Mouse (Mus musculus): ENCODE results near the gene Rfx8. TPM values are rescaled to one million over a fixed set of nuclear protein-coding genes. Genes with fewer than 3 reads are reported as not detected.

Gene Rfx8
- polyA plus RNA-seq, 1 experiment from 2014 or later, result 3.3 TPM

DNA sequence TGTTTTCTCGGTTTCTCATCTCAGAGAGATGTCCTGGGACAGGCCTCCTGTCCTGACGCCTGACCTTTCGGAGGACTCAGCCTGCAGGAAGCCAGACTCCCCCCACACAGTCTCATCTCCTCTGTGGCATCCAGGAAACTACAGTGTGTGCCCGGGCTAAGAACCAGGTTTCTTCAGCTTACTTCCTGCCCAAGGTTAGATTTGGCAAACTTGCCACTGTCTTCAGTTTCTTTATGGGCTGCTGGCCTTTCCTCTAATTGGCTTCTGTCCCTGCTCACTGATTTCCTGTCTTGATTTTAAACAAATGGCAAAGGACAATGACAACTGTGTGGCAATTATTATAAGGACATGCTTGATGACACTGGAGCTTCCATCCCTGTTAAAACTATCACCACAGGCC is 10.2 kb downstream of the Rfx8 start:
- Histone ChIP-seq H3K4me3 (no peak overlapping the region), H3K4me2 (replicated peaks) (no peak overlapping the region), H3K27ac (no peak overlapping the region), H3K27me3 (no peaks in the 10 kb centered on the region), H3K9me3 (no peaks in the 10 kb centered on the region), H3K4me1 (peaks cover 18% of the 10 kb centered on the region; the same call in 1 of the 2 replicates), H3K9ac (no peak overlapping the region), H3K36me3 (no peaks in the 10 kb centered on the region)
- 75% methylated on average over 4 of the region's 4 CpGs for WGBS
- no peak for ATAC-seq (ENCODE audit: insufficient number of reproducible peaks, insufficient read depth, low FRiP score, low TSS enrichment)

DNA sequence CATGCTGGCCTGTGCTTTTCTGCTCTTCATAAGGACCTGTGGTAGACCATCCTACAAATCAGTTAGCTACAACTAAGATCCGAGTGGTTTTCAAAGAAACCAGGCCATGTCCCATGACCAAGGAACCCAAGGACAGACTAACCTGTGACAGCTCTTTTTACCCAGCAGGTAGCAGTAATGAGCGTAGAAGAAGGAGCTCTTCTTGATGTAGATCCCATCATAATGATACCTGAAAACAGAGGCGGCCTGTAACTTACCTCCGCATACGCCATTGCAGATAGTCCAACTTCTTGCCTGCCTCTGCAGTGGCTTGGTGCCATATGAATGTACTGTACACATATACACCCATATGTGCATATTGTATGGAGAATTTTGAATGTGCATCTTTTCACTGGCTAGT is 10.8 kb downstream of the Rfx8 start:
- no peak for ATAC-seq (ENCODE audit: insufficient number of reproducible peaks, insufficient read depth, low FRiP score, low TSS enrichment)
- H3K4me1 ChIP-seq, result peaks cover 14% of the 10 kb centered on the region; the same call in 1 of the 2 replicates
- H3K4me2 ChIP-seq (replicated peaks), result no peak overlapping the region
- no peak overlapping the region for H3K9ac ChIP-seq
- no peaks in the 10 kb centered on the region for H3K36me3 ChIP-seq
- WGBS, result 93% methylated on average over 5 of the region's 5 CpGs
- H3K27me3 ChIP-seq, result no peaks in the 10 kb centered on the region
- no peaks in the 10 kb centered on the region for H3K9me3 ChIP-seq
- H3K27ac ChIP-seq, result no peak overlapping the region
- H3K4me3 ChIP-seq, result no peak overlapping the region

DNA sequence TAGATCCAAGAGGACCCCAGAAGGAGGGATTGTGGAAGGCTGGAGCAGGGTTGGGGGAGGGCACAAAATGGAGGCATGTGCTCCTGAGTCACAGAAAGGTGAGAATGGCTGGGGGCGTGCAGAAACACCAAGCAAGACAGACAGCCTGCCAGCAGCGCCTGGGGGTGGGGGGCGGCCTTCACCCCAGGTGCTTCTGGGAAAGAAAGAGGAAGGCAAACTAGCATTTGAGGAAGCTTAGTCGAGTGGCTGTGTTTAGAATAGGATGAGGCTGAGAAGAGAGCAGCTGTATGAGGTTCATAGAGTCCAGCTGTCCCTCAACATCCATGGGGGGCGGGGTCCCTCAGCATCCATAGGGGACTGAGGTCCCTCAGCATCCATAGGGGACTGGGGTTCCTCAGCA is 12.0 kb downstream of the Rfx8 start:
- Histone ChIP-seq H3K27me3 (no peaks in the 10 kb centered on the region), H3K36me3 (no peaks in the 10 kb centered on the region), H3K27ac (no peak overlapping the region), H3K4me1 (peaks cover 4% of the 10 kb centered on the region; the same call in 1 of the 2 replicates), H3K4me2 (replicated peaks) (no peak overlapping the region), H3K9ac (no peak overlapping the region), H3K9me3 (no peaks in the 10 kb centered on the region), H3K4me3 (no peak overlapping the region)
- no peak for ATAC-seq (ENCODE audit: insufficient number of reproducible peaks, insufficient read depth, low FRiP score, low TSS enrichment)
- 88% methylated on average over 5 of the region's 5 CpGs for WGBS

DNA sequence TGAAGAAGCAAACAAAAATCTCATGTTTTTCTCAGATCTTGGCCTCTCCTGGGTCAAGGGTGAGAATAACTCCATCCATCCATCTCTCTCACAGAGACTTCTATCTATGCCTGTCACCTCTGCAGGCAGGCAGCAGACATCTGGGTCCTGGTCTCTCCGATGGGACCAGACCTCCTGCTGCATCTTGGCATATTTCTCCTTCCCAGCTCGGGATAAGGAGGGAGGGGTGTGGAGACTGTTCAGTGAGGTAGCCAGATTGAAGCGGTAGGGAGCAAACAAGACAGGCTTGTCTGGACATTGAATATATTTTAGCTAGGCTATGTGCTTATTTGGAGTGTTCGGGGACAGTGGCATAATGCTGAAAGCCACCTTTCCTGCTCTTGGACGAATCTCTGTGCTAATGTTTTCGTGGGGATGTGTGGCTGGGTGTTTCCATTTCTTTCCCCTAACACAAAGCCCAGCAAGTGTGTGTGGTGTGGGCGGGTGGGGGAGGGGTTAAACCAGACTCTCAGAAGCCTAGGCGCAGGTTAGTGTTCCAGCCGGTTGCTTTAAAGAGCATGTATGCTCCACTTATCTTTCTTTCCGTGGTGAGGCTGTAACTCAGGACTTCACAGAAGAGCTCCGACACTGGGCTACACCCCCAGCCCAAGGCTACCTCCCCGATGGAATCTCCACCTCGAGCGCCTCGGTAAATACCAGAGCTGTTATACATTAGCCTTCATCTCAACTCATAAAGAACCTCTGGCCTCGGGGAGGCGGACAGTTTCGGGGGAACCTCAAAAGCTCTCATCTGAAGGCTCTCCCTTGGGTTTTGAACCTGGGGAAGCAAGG is 18.4 kb downstream of the Rfx8 start:
- H3K9ac ChIP-seq, result no peak overlapping the region
- WGBS, result 12% methylated on average over 18 of the region's 18 CpGs
- peak overlapping the region; percentile 78 for H3K27ac ChIP-seq
- peak overlapping the region; percentile 18; the same call in 1 of the 2 replicates for H3K4me2 ChIP-seq (replicated peaks)
- no peak for ATAC-seq (ENCODE audit: insufficient number of reproducible peaks, insufficient read depth, low FRiP score, low TSS enrichment)
- H3K36me3 ChIP-seq, result no peaks in the 10 kb centered on the region
- no peaks in the 10 kb centered on the region for H3K27me3 ChIP-seq
- H3K4me1 ChIP-seq, result peaks cover 47% of the 10 kb centered on the region
- no peaks in the 10 kb centered on the region for H3K9me3 ChIP-seq
- no peak overlapping the region for H3K4me3 ChIP-seq

DNA sequence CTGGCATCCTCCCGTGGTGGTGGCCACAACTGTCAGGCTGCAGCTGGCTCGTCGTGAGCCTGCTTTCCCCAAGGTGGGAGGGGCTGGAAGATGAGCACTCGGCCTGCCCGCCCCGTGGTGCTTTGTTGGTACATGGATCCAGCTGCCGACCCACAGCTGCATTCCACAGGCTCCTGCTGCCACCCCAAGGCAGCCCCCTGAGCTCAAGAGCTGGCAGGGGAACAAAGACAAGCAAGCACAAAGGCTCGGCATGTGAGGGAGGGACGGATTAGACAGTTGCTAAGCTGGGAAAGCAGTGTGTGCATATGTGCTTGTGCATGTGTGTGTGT is 19.6 kb downstream of the Rfx8 start:
- H3K9ac ChIP-seq, result peak overlapping the region; percentile 6; the same call in 1 of the 2 replicates

DNA sequence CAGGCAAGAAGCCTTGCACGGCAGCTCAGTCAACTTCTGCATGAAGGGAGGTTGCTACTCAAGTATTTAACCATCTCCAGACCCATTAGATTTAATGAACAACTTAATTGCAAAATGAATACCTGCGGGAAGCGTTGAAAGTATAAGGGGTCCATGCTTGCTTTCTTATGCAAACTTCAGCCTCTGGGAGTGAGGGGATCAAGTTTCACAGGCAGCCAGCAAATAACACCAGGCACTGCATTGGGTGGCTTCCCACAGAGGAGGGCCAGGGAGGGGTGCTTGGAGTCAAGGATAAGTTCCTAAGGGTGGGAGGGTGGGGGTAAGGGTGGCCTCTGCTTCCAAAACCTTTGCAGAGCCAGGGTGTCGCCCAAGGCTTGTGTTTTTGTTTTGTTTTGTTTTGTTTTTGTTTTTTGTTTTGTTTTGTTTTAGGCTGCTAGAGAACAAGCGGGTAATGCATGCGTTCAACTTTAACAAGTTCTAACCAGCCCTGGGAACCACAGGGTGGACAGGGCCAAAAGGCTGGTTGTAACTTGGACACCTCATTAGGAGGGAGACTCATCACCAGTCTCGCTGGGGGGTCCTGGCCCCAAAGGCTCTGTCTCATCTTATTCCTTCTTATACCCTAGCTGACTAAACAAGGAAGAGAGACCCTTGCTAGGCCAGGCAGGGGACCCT is 20.1 kb downstream of the Rfx8 start:
- H3K27ac ChIP-seq, result peak overlapping the region; percentile 78
- 10% methylated on average over 7 of the region's 7 CpGs for WGBS
- H3K4me3 ChIP-seq, result no peak overlapping the region

More for the DNA sequence above, 19.6 kb downstream of the Rfx8 start:
- Histone ChIP-seq H3K9me3 (no peaks in the 10 kb centered on the region), H3K4me2 (replicated peaks) (peak overlapping the region; percentile 31; the same call in 1 of the 2 replicates), H3K27ac (peak overlapping the region; percentile 78), H3K4me1 (peaks cover 46% of the 10 kb centered on the region), H3K27me3 (no peaks in the 10 kb centered on the region), H3K4me3 (no peak overlapping the region), H3K36me3 (no peaks in the 10 kb centered on the region)
- ATAC-seq (ENCODE audit: insufficient number of reproducible peaks, insufficient read depth, low FRiP score, low TSS enrichment), result peak; percentile 70
- WGBS, result 3% methylated on average over 9 of the region's 9 CpGs

DNA sequence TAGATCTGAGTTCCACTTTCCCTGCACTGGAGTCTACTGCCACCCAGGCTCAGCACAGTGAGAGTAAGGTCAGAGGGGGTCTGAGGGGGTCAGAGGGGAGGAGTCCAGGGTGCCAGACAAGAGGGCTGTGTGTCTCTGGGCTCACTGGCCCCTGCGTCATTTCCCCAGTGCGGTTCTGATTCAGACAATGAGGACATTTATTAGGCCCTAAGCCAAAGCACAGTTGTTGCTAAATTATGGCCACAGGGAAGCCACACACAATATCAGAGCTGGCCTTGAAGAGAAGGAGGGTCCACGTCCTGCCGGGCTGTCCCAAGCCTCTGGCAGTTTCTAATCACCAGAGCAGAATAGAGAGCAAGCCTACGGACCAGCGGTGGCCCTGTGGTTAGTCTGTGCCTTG is 22.3 kb downstream of the Rfx8 start:
- no peaks in the 10 kb centered on the region for H3K9me3 ChIP-seq
- H3K9ac ChIP-seq, result no peak overlapping the region
- H3K4me3 ChIP-seq, result no peak overlapping the region
- H3K27ac ChIP-seq, result no peak overlapping the region
- H3K4me2 ChIP-seq (replicated peaks), result no peak overlapping the region
- 26% methylated on average over 6 of the region's 6 CpGs for WGBS
- no peaks in the 10 kb centered on the region for H3K27me3 ChIP-seq
- H3K4me1 ChIP-seq, result peaks cover 54% of the 10 kb centered on the region
- H3K36me3 ChIP-seq, result no peaks in the 10 kb centered on the region
- no peak for ATAC-seq (ENCODE audit: insufficient number of reproducible peaks, insufficient read depth, low FRiP score, low TSS enrichment)

More for the DNA sequence above, 20.1 kb downstream of the Rfx8 start:
- H3K36me3 ChIP-seq, result no peaks in the 10 kb centered on the region
- peaks cover 48% of the 10 kb centered on the region for H3K4me1 ChIP-seq
- no peaks in the 10 kb centered on the region for H3K27me3 ChIP-seq
- ATAC-seq (ENCODE audit: insufficient number of reproducible peaks, insufficient read depth, low FRiP score, low TSS enrichment), result 0 out of 2 replicates have a peak, but pooled peaks have one; percentile 29
- H3K9me3 ChIP-seq, result no peaks in the 10 kb centered on the region
- H3K9ac ChIP-seq, result peak overlapping the region; percentile 6; the same call in 1 of the 2 replicates
- peak overlapping the region; percentile 31; the same call in 1 of the 2 replicates for H3K4me2 ChIP-seq (replicated peaks)

DNA sequence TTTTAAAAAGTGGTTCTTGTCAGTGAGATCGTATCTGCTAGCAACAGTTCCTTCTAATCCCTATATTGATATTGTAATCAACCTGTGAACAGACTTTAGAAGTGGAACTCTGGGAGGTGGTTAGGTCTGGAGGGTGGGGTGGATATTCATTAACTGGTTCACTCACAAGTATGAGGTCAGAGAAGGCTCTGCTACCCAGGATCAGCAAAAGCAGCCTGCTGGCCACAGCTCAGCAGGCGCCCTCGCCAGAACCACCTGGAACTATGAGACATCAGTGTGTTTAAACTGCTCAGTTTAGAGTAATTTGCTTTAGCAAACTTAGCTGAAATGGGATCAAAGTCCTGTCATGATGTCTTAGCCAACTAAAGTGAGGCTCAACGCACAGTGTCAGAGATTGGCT is 25.6 kb downstream of the Rfx8 start:
- Histone ChIP-seq H3K27ac (no peak overlapping the region), H3K4me2 (replicated peaks) (no peak overlapping the region), H3K4me3 (no peak overlapping the region), H3K36me3 (no peaks in the 10 kb centered on the region), H3K9me3 (no peaks in the 10 kb centered on the region), H3K27me3 (0 out of 2 replicates have a peak, but pooled peaks cover 4% of the 10 kb centered on the region), H3K4me1 (peaks cover 25% of the 10 kb centered on the region), H3K9ac (no peak overlapping the region)
- 48% methylated on average over 4 of the region's 4 CpGs for WGBS
- no peak for ATAC-seq (ENCODE audit: insufficient number of reproducible peaks, insufficient read depth, low FRiP score, low TSS enrichment)

DNA sequence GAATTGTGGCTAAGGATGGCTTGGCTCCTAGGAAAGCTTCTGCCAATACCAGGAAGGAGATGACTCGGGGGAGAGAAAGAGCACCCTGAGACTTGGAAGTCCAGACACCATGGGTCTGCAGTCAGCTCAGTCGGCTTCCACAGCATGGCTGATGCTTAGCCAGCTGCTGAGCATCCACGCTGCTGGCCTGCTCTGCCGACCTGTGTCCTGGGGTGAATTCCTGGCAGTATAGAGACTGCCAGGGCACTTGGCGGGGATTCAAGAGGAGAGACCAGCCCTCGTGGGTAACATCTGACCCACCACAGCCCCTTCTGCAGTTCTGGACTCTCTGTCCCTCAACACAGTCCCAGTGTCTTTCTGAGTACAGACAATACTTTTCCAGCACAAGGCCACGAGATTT is 26.0 kb downstream of the Rfx8 start:
- no peak for ATAC-seq (ENCODE audit: insufficient number of reproducible peaks, insufficient read depth, low FRiP score, low TSS enrichment)
- WGBS, result 56% methylated on average over 7 of the region's 7 CpGs

DNA sequence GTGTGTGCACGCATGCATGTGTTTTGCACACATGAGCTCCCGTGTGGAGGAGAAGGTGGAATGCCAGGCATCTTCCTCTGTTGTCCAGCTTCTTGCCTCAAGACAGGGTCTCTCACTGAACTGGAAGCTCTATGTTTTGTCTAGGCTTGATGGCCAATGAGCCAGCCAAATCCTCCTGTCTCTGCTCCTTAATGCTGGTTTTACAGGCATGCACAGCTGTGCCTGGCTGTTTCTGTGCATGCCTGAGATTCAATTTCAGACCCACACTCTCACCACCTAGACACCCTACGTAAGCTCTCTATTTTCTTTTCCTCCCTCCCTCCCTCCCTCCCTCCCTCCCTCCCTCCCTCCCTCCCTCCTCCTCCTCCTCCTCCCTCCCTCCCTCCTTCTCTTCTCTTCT is 28.8 kb downstream of the Rfx8 start:
- Histone ChIP-seq H3K9ac (no peak overlapping the region), H3K4me3 (no peak overlapping the region), H3K9me3 (no peaks in the 10 kb centered on the region), H3K4me1 (peaks cover 20% of the 10 kb centered on the region; the same call in 1 of the 2 replicates), H3K27ac (no peak overlapping the region), H3K4me2 (replicated peaks) (no peak overlapping the region), H3K27me3 (0 out of 2 replicates have a peak, but pooled peaks cover 4% of the 10 kb centered on the region), H3K36me3 (no peaks in the 10 kb centered on the region)
- ATAC-seq (ENCODE audit: insufficient number of reproducible peaks, insufficient read depth, low FRiP score, low TSS enrichment), result no peak
- 52% methylated on average over 3 of the region's 3 CpGs for WGBS

More for the DNA sequence above, 26.0 kb downstream of the Rfx8 start:
- Histone ChIP-seq H3K9ac (no peak overlapping the region), H3K4me1 (peaks cover 21% of the 10 kb centered on the region), H3K4me2 (replicated peaks) (no peak overlapping the region), H3K4me3 (no peak overlapping the region), H3K27me3 (0 out of 2 replicates have a peak, but pooled peaks cover 4% of the 10 kb centered on the region), H3K9me3 (no peaks in the 10 kb centered on the region), H3K27ac (no peak overlapping the region), H3K36me3 (no peaks in the 10 kb centered on the region)

DNA sequence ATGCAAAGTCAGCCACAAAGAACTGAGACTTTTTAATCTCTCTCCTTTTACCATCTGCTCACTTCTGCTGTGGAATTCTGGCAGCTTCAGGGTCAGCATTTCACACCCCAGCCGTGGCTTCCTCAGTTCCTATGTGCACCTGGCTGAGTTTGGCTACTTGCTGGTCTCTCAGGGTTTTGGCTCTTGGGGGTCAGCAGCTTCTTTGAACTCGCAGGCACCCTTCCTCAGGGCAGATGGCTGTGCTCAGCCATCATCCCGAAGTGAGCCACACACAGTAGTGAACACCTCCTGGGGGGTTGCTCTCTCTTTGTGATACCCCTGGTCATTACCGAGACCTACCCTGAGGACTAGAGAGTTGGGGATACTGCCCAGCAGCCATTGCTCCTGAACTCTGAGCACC is 29.7 kb downstream of the Rfx8 start:
- ATAC-seq (ENCODE audit: insufficient number of reproducible peaks, insufficient read depth, low FRiP score, low TSS enrichment), result no peak
- H3K9me3 ChIP-seq, result no peaks in the 10 kb centered on the region
- H3K27me3 ChIP-seq, result 0 out of 2 replicates have a peak, but pooled peaks cover 4% of the 10 kb centered on the region
- H3K4me3 ChIP-seq, result no peak overlapping the region
- H3K4me1 ChIP-seq, result peaks cover 16% of the 10 kb centered on the region; the same call in 1 of the 2 replicates
- peak overlapping the region; percentile 55; the same call in 1 of the 2 replicates for H3K27ac ChIP-seq
- no peak overlapping the region for H3K9ac ChIP-seq
- no peak overlapping the region for H3K4me2 ChIP-seq (replicated peaks)
- 46% methylated on average over 4 of the region's 4 CpGs for WGBS
- no peaks in the 10 kb centered on the region for H3K36me3 ChIP-seq

Data from embryonic facial prominence, embryonic 12.5 days (tissue).